Comparison of ENCODE assay signal across 21 mouse cellular contexts in genomic region chr17:25709994-25710393, GRCm38 (mm10). TPM values are rescaled to one million over a fixed set of nuclear protein-coding genes. Genes with fewer than 3 reads are reported as not detected.
"Had no signal": no experiment of that assay in that cellular context is flagged by ENCODE, and none has a peak within 500 bp of the region (broad histone marks: within the 10 kb centered on the region; RNA-seq: fewer than 3 reads in every experiment).

No protein-coding gene starts in this region.

- H3K4me1 ChIP-seq: midbrain, embryonic 10.5 days; midbrain, embryonic 13.5 days; midbrain, embryonic 15.5 days; neural tube, embryonic 13.5 days; neural tube, embryonic 15.5 days had no signal

- H3K4me2 ChIP-seq: lung, embryonic 14.5 days; midbrain, embryonic 13.5 days; midbrain, embryonic 15.5 days; neural tube, embryonic 13.5 days; neural tube, embryonic 15.5 days had no signal

- H3K27me3 ChIP-seq: midbrain, embryonic 13.5 days; midbrain, embryonic 15.5 days had no signal

- H3K9me3 ChIP-seq: midbrain, embryonic 10.5 days; midbrain, embryonic 13.5 days; midbrain, embryonic 15.5 days; neural tube, embryonic 13.5 days; neural tube, embryonic 15.5 days had no signal

- ATAC-seq: midbrain, embryonic 13.5 days; midbrain, embryonic 15.5 days had no signal

- H3K27ac ChIP-seq: midbrain, embryonic 10.5 days; midbrain, embryonic 13.5 days; midbrain, embryonic 15.5 days; neural tube, embryonic 13.5 days; neural tube, embryonic 15.5 days had no signal

- H3K36me3 ChIP-seq: midbrain, embryonic 10.5 days; midbrain, embryonic 13.5 days; midbrain, embryonic 15.5 days; neural tube, embryonic 13.5 days; neural tube, embryonic 15.5 days had no signal

- H3K4me3 ChIP-seq: midbrain, embryonic 10.5 days; midbrain, embryonic 13.5 days; midbrain, embryonic 15.5 days; myocyte; neural tube, embryonic 13.5 days; neural tube, embryonic 15.5 days had no signal

- DNase-seq: lung, adult 18-20 months; lung, embryonic 14.5 days; lung, postnatal 10 days; lung, postnatal 4 days; retina, postnatal 1 day; right cerebral cortex, adult 18-20 months; right cerebral cortex, postnatal 25 days; right cerebral cortex, postnatal 4 days; spleen, adult 18-20 months; thymus, adult 18-20 months; thymus, postnatal 14 days; thymus, postnatal 36 days had no signal

- H3K9ac ChIP-seq: lung, embryonic 14.5 days; midbrain, embryonic 13.5 days; midbrain, embryonic 15.5 days; neural tube, embryonic 13.5 days; neural tube, embryonic 15.5 days had no signal

RNA-seq across cellular contexts. Expression of gene Gng13, which starts 7.0 kb away (rescaled TPM):
- total RNA-seq: megakaryocyte, adult 5-6 weeks; megakaryocyte-erythroid progenitor cell, adult 5-6 weeks had no signal

RNA-seq across cellular contexts. Expression of gene Mslnl, which starts 25.8 kb away (rescaled TPM):
- total RNA-seq: megakaryocyte-erythroid progenitor cell, adult 5-6 weeks had no signal
- polyA plus RNA-seq: midbrain, embryonic 10.5 days; midbrain, embryonic 13.5 days; midbrain, embryonic 15.5 days; myocyte; neural tube, embryonic 13.5 days; neural tube, embryonic 15.5 days; stomach, embryonic 14.5 days had no signal

RNA-seq across cellular contexts. Expression of gene Msln, which starts 44.2 kb away (rescaled TPM):
- total RNA-seq: megakaryocyte, adult 5-6 weeks; megakaryocyte-erythroid progenitor cell, adult 5-6 weeks had no signal
- polyA plus RNA-seq: midbrain, embryonic 13.5 days had no signal
